Mouse (Mus musculus): ENCODE results near the gene Gm21905. TPM values are rescaled to one million over a fixed set of nuclear protein-coding genes. Genes with fewer than 3 reads are reported as not detected.

Gm21905 gene
- total and polyA plus RNA-seq, 3 experiments: not detected

GRCm38 (mm10) chr5:67883564-67884171 lies 62.6 kb downstream of the Gm21905 start:
- Histone ChIP-seq H3K9ac (ENCODE audit: control insufficient read depth, low read depth, low read length, poor library complexity, severe bottlenecking) (no peak overlapping the region), H3K27me3 (ENCODE audit: control insufficient read depth in 1 of 2, insufficient read depth in 2 of 2, low read length in 2 of 2) (no peaks in the 10 kb centered on the region; a peak in 1 of 4 replicates), H3K9me3 (replicated peaks; ENCODE audit: insufficient read depth, low read length) (no peaks in the 10 kb centered on the region), H3K36me3 (ENCODE audit: control insufficient read depth in 1 of 2, insufficient read depth in 2 of 2, low read length in 2 of 2) (no peaks in the 10 kb centered on the region), H3K4me1 (ENCODE audit: control insufficient read depth in 1 of 2, insufficient read depth in 2 of 2, low read length in 2 of 2) (no peaks in the 10 kb centered on the region), H3K79me2 (ENCODE audit: control insufficient read depth, insufficient read depth, low read length, poor library complexity) (no peaks in the 10 kb centered on the region), H3K27ac (ENCODE audit: control insufficient read depth, low read depth, low read length) (no peak overlapping the region), H3K4me3 (ENCODE audit: control insufficient read depth in 1 of 2, insufficient read depth in 1 of 2, low read depth in 2 of 2, low read length in 2 of 2) (no peak overlapping the region)
- no peak for DNase-seq (ENCODE audit: low read depth, low spot score)
- TF ChIP-seq TCF12 (IDR thresholded peaks at IDR 0.05; ENCODE audit: low read depth, low read length) (no peak), MAFK (IDR thresholded peaks at IDR 0.05; ENCODE audit: borderline replicate concordance, low read depth, low read length) (no peak), CHD1 (IDR thresholded peaks at IDR 0.05; ENCODE audit: low read depth, low read length) (no peak), MYB (IDR thresholded peaks at IDR 0.05; ENCODE audit: low read depth, low read length) (no peak), UBTF (IDR thresholded peaks at IDR 0.05; ENCODE audit: borderline replicate concordance, insufficient read depth, low read depth, low read length) (no peak), MEF2A (IDR thresholded peaks at IDR 0.05; ENCODE audit: extremely low read depth, insufficient replicate concordance, low read depth, low read length, poor library complexity, severe bottlenecking) (no peak), CTCF (IDR thresholded peaks at IDR 0.05 in 2 of 3, conservative IDR thresholded peaks at IDR 0.05 in 1 of 3; ENCODE audit: control insufficient read depth in 1 of 3, insufficient read depth in 1 of 3, low read depth in 2 of 3, low read length in 3 of 3, poor library complexity in 1 of 3, severe bottlenecking in 1 of 3) (no peak), MAX (IDR thresholded peaks at IDR 0.05; ENCODE audit: low read length) (no peak), ZMIZ1 (IDR thresholded peaks at IDR 0.05; ENCODE audit: low read depth, low read length) (no peak), SMC3 (IDR thresholded peaks at IDR 0.05; ENCODE audit: low read depth, low read length) (no peak)

Other genes starting within 250 kb of the Gm21905 start
- 22.1 and 27.0 TPM in 2 replicates for gene Atp8a1, start 99.0 kb downstream of the Gm21905 start, total RNA-seq (2012; rRNA removed)
- gene Atp8a1, start 99.0 kb downstream of the Gm21905 start, polyA plus RNA-seq (2012; ENCODE audit: insufficient read depth in 1 of 2, insufficient read length in 2 of 2, low read depth in 1 of 2, low replicate concordance in 2 of 2, missing spikeins in 1 of 2): 10 to 100 TPM in 1 of 2 experiments, not detected in 1; 18.2 TPM
- gene Gm5108, start 4.8 kb downstream of the Gm21905 start, total RNA-seq (2012; rRNA removed): not detected in 2 replicates
- gene Gm5108, start 4.8 kb downstream of the Gm21905 start, polyA plus RNA-seq (2012; ENCODE audit: insufficient read depth in 1 of 2, insufficient read length in 2 of 2, low read depth in 1 of 2, low replicate concordance in 2 of 2, missing spikeins in 1 of 2): not detected
- not detected in 2 replicates for gene Grxcr1, start 85.4 kb upstream of the Gm21905 start, total RNA-seq (2012; rRNA removed)
- gene Grxcr1, start 85.4 kb upstream of the Gm21905 start, polyA plus RNA-seq (2012; ENCODE audit: insufficient read depth in 1 of 2, insufficient read length in 2 of 2, low read depth in 1 of 2, low replicate concordance in 2 of 2, missing spikeins in 1 of 2): not detected

All from MEL (cell line).